Mouse (Mus musculus) CD8-positive naive resting alpha-beta T cell, adult 57 days (primary cell): ENCODE data around the gene Ypel2. TPM values are rescaled to one million over a fixed set of nuclear protein-coding genes. Genes with fewer than 3 reads are reported as not detected.

Experiments
- total RNA-seq: library from RNA; stranded (reverse); gene quantifications from one replicate; pipeline ENCODE4 v1.2.4, GENCODE M21; 2023

Ypel2 gene
- 1.1 TPM for total RNA-seq

GRCm38 (mm10) chr11:86993041-86994037 is at the start of gene Ypel2:
Gene Ypel2, minus strand, starts transcription at chr11:86993707.

Other genes starting within 250 kb of the Ypel2 start
- gene Cltc, start 236.1 kb downstream of the Ypel2 start, total RNA-seq = 125 TPM
- gene Dhx40, start 186.0 kb downstream of the Ypel2 start, total RNA-seq = 56.1 TPM
- 0.64 TPM for gene Gdpd1, start 80.4 kb upstream of the Ypel2 start, total RNA-seq
- gene Smg8, start 93.1 kb upstream of the Ypel2 start, total RNA-seq = 23.4 TPM
- 0.31 TPM for gene Prr11, start 115.0 kb upstream of the Ypel2 start, total RNA-seq
- 5.9 TPM for gene Ska2, start 115.5 kb upstream of the Ypel2 start, total RNA-seq
- 12.5 TPM for gene Trim37, start 133.4 kb upstream of the Ypel2 start, total RNA-seq